Comparison of ENCODE assay signal across 19 mouse cellular contexts in genomic region chr16:44492706-44493105, GRCm38 (mm10).
A peak's percentile ranks its signal among the peaks of the same experiment; 100 is the strongest.
DNase-seq lines count a peak whose midpoint lies in the region; ATAC-seq and TF ChIP-seq lines count a peak whose summit lies in the region.
"Had no signal": no experiment of that assay in that cellular context is flagged by ENCODE, and none has a peak within 500 bp of the region (broad histone marks: within the 10 kb centered on the region; RNA-seq: fewer than 3 reads in every experiment).

No protein-coding gene starts in this region.

- ATAC-seq in hindbrain, embryonic 13.5 days (ENCODE audit: low FRiP score): no peak
- no peak for ATAC-seq in hindbrain, embryonic 12.5 days (ENCODE audit: low FRiP score)
- ATAC-seq: intestine, embryonic 15.5 days; liver, embryonic 12.5 days had no signal

- no peak overlapping the region for H3K9ac ChIP-seq in hindbrain, embryonic 13.5 days
- H3K9ac ChIP-seq in hindbrain, embryonic 12.5 days: no peak overlapping the region
- H3K9ac ChIP-seq: heart, embryonic 12.5 days; intestine, embryonic 15.5 days; kidney, embryonic 15.5 days; liver, embryonic 12.5 days; lung, embryonic 15.5 days; neural tube, embryonic 12.5 days had no signal

- no peak overlapping the region for H3K4me3 ChIP-seq in hindbrain, embryonic 13.5 days
- H3K4me3 ChIP-seq in hindbrain, embryonic 12.5 days: no peak overlapping the region
- H3K4me3 ChIP-seq in testis, adult 2 months (ENCODE audit: control insufficient read depth, low read depth, low read length): no peak overlapping the region
- H3K4me3 ChIP-seq: heart, embryonic 12.5 days; intestine, embryonic 15.5 days; kidney, embryonic 15.5 days; liver, embryonic 12.5 days; lung, embryonic 15.5 days; neural tube, embryonic 12.5 days had no signal

- peak overlapping the region; percentile 75 for H3K27ac ChIP-seq in hindbrain, embryonic 13.5 days
- no peak overlapping the region for H3K27ac ChIP-seq in hindbrain, embryonic 12.5 days
- peak overlapping the region; percentile 68 for H3K27ac ChIP-seq in testis, adult 2 months (ENCODE audit: control insufficient read depth, insufficient read depth, low read depth, low read length)
- H3K27ac ChIP-seq: intestine, embryonic 15.5 days; kidney, embryonic 15.5 days; liver, embryonic 12.5 days; macrophage; neural tube, embryonic 12.5 days had no signal

- no peak; the same call in 1 of the 2 replicates for TF ChIP-seq POLR2A in testis, adult 2 months (IDR thresholded peaks at IDR 0.05; ENCODE audit: control insufficient read depth, low read depth, low read length)

- peaks cover 38% of the 10 kb centered on the region for H3K4me1 ChIP-seq in hindbrain, embryonic 13.5 days (replicated peaks)
- peaks cover 16% of the 10 kb centered on the region for H3K4me1 ChIP-seq in hindbrain, embryonic 12.5 days
- H3K4me1 ChIP-seq in testis, adult 2 months (ENCODE audit: control insufficient read depth, insufficient read depth, low read length): no peaks in the 10 kb centered on the region
- H3K4me1 ChIP-seq: intestine, embryonic 15.5 days; liver, embryonic 12.5 days had no signal

- DNase-seq in cerebellum, postnatal 10 days: peak; percentile 1 to 5
- no peak for DNase-seq in cerebellum, adult 11 months
- no peak for DNase-seq in testis, postnatal 14 days (ENCODE audit: low spot score)
- no peak for DNase-seq in thymus, postnatal 4 days
- no peak for DNase-seq in layer of hippocampus, postnatal 14 days (ENCODE audit: low spot score in 2 of 2)
- DNase-seq: adrenal gland, adult 2 months; cerebellum, adult 11-12 months; gastrocnemius, postnatal 36 days; right cerebral cortex, postnatal 25 days had no signal

- H3K27me3 ChIP-seq in hindbrain, embryonic 13.5 days: no peaks in the 10 kb centered on the region
- H3K27me3 ChIP-seq in hindbrain, embryonic 12.5 days: no peaks in the 10 kb centered on the region
- H3K27me3 ChIP-seq in testis, adult 2 months (ENCODE audit: control insufficient read depth, insufficient read depth, low read length): no peaks in the 10 kb centered on the region
- H3K27me3 ChIP-seq: heart, embryonic 12.5 days; intestine, embryonic 15.5 days; kidney, embryonic 15.5 days; liver, embryonic 12.5 days; lung, embryonic 15.5 days; neural tube, embryonic 12.5 days had no signal

- 88% methylated on average over 9 of the region's 9 CpGs for WGBS in hindbrain, embryonic 13.5 days
- WGBS in hindbrain, embryonic 12.5 days: 85% methylated on average over 9 of the region's 9 CpGs

- peaks cover 22% of the 10 kb centered on the region for H3K36me3 ChIP-seq in hindbrain, embryonic 13.5 days
- peaks cover 70% of the 10 kb centered on the region for H3K36me3 ChIP-seq in hindbrain, embryonic 12.5 days
- H3K36me3 ChIP-seq in testis, adult 2 months (ENCODE audit: control insufficient read depth, insufficient read depth, low read length): no peaks in the 10 kb centered on the region
- H3K36me3 ChIP-seq: liver, embryonic 12.5 days had no signal

- no peak for TF ChIP-seq CTCF in testis, adult 2 months (IDR thresholded peaks at IDR 0.05; ENCODE audit: control insufficient read depth, insufficient read depth, insufficient replicate concordance, low read depth, low read length)

- H3K4me2 ChIP-seq in hindbrain, embryonic 13.5 days: no peak overlapping the region
- H3K4me2 ChIP-seq in hindbrain, embryonic 12.5 days (replicated peaks): no peak overlapping the region
- H3K4me2 ChIP-seq: heart, embryonic 12.5 days; intestine, embryonic 15.5 days; kidney, embryonic 15.5 days; liver, embryonic 12.5 days; lung, embryonic 15.5 days; neural tube, embryonic 12.5 days had no signal

- no peaks in the 10 kb centered on the region for H3K9me3 ChIP-seq in hindbrain, embryonic 13.5 days
- H3K9me3 ChIP-seq in hindbrain, embryonic 12.5 days (replicated peaks): no peaks in the 10 kb centered on the region
- H3K9me3 ChIP-seq: heart, embryonic 12.5 days; intestine, embryonic 15.5 days; kidney, embryonic 15.5 days; liver, embryonic 12.5 days; lung, embryonic 15.5 days; neural tube, embryonic 12.5 days had no signal

Comparison
In these comparisons a context has a peak if more than half of its experiments do, and no peak if none do; other contexts are left out.
1. DNase-seq: peak in cerebellum, postnatal 10 days (2 of 2); none in cerebellum, adult 11 months (single experiment), testis, postnatal 14 days (single experiment), thymus, postnatal 4 days (single experiment) and layer of hippocampus, postnatal 14 days (0 of 2).